Mouse (Mus musculus) monocyte, adult 5-6 weeks (primary cell): ENCODE results near the gene Wnt1. TPM values are rescaled to one million over a fixed set of nuclear protein-coding genes. Genes with fewer than 3 reads are reported as not detected.
"Not testable (repeated sequence)": the region's sequence is repeated elsewhere in the genome, so short reads cannot be mapped to it uniquely, and the experiment has no call there.

ENCODE experiments used
- ATAC-seq: fragments of 153-309, 156-312 bp; replicated peaks from 2 replicates; pipeline ENCODE4 v1.8.0; 2017; ENCODE audit warnings: mild to moderate bottlenecking; ENCODE audit not compliant: low TSS enrichment, insufficient number of reproducible peaks, severe bottlenecking, poor library complexity, low FRiP score
- total RNA-seq: library from RNA; stranded (forward); fragments of 200-1000, 200-491, 200-594 nt; gene quantifications from 3 replicates; pipeline ENCODE4 v1.2.3, GENCODE M21; 2017

The Wnt1 gene
- total RNA-seq, 1 experiment from 2014 or later, result not detected

DNA sequence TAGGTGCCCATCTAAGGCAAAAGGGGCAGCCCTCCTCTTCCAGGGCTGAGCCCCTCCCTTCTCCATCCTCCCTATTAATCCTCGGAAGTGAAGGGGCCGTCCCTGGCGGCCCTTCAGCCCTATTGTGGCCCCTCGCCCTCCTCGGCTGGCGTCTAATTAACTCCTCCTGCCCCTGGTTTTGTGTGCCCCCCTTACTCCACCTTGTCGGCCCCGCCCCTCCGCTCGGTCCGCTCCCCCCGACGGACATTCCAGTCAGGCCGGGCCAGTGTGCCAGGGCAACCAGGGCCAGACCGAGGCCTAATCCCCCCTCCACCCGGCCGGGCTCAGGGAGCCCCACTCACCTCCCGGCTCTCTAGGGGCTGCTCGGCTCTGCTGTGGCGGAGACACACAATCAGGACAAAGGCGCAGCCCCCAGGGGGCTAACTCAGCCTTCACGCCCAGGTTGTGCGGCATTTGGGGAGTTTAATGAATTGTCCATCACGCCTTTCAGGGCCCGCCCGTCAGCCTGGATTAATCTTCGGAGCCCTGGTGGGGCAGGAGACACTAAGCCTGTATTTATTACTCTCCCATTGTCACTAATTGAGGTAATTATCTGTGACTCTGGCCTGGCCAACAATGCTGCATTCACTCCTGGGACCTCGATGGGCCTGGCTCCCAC is 8.3 kb downstream of the Wnt1 start:
- no peak for ATAC-seq

DNA sequence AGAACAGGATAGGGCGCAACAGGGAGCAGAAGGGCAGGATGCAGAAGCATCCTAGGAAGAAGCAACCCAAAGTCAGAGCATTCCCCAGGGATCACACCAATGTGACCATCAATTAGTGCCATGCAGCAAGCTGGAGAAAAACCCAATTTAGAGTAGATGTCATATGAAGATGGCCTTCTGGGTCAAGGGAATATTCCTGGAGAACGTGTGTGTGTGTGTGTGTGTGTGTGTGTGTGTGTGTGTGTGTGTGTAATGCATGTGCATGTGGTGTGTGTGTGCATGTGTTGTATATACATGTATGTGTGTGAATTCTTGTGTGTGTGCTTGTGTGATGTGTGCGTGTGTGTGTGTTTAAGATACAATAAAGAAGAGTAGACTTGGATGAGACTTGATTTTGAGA is 9.2 kb downstream of the Wnt1 start:
- ATAC-seq, result no peak

DNA sequence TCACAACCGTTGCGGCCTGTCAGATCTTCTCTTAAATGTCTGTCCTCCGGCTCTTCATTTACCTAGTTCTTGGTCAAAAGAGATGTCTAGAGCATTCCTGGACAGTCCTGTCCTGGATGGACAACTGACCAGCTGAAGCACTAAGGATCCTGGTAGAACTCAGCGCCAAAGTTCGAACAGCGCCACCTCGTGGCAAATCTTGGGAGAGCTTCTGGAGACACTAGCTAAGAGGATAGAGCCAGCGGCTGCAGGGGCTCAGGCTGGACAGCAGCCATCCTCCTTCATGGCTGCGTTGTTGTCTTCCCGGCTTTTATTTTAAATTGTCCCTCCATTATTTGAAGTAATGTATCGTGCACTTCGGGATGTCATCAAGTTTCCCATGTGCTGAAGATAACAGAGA is 9.7 kb downstream of the Wnt1 start:
- peak; percentile 61; the same call in 1 of the 2 replicates for ATAC-seq

DNA sequence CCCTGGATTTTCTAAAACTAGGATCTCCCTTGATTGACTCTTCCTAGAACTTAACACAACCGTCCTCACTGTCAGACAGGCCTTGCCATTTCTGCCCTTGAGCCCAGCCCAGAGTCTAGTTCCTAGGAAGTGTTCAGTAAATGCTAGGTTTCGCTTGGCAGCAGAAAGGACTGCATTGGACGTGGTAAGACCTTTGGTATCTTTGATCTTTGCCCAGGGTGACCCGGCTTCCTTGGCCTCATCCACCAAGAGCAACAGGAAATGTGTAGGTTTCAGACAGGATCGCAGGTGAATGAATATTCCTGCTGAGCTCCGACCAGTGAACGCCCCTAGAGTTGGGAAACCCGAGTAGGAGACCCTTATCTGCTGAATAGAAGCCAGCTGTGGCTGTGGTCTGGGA is 13.3 kb downstream of the Wnt1 start:
- ATAC-seq, result no peak

DNA sequence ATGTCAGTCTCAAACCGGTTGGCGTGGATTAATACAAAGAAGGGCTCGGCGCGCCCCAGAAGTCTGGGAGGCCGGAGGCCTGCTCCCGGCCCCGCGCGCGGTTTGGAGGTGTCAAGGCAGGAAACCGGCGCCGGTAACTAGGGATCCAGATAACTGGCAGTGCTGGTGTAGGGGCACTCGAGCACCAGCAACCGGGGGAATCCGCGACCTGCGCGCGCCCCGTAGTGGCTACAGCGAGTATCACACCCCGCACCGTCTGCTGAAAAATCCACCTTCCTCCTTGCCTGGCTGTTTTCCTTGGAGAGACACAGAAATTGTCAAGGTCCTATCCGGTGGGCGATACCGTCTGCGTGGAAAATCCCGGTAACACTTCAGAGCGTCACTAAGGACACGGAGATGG is 14.4 kb downstream of the Wnt1 start:
- ATAC-seq, result peak; percentile 37

DNA sequence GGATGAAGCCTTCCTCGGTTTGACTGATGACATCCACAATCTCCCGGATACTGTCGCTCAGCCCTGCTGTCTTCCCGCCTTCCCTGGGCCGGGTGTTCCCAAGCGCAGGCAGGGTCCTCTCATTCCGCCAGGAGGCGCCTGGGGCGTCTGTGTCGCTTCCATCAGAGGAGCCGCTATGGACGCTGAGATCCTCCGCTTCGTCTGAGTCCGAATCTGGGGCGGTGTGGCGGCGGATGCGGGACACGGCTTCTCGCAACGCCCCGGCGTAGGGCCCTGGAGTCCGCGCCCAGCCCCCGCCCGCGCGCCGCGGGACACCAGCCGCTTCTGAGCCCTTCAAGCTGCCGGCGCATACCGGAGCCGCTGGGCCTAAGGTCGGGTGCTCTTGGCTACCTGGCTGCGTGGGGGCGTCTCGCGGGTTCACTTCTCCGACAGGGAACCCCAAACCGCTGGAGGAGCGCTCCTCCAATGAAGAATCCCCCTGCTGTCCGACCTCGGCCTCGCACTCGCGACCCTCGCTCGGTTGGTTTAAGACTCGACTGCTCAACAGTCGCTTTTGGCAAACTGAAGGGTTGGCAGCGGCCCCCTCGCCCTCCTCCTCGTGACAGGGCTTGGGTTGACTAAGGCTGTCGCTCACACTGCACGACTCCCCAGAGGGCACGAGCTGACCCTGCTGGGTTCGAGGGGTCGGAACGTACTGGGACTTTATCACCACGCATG is 15.8 kb downstream of the Wnt1 start:
- ATAC-seq, result no peak

DNA sequence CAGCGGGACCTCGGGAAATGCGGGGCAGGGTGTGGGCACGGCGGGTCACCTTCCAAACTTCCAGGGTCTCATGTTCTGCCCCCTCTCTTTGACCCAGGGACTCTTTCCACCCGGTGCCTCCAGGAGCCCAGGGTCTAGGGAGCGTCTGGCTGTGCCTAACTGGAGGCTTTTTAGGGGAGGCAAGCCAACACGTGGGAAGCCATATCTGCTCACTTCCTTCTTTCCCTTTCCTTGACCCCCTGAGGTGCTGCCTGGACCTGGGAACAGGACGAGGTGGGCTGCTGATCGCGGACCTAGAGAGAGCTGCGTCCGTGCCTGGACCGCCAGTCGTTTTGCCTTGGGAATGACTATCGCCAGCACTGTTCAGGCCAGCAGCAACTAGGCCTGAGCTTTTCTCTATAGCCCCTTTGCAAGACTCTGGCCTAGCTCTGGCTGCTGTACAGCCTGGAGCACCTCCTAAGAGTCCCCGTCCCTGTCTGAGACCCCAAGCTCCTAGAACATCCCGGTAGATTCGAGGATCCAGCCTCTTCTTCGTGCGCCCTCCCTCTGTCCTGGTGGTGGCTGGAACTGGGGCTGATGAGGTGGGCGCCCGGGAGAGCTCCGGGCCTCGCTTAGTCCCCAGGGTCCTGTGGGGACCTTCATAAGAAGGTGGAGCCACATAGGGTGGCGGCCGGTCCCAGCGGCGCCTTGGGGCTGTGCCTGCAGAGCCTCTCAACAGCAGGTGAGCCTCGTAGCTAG is 16.6 kb downstream of the Wnt1 start:
- ATAC-seq, result no peak

DNA sequence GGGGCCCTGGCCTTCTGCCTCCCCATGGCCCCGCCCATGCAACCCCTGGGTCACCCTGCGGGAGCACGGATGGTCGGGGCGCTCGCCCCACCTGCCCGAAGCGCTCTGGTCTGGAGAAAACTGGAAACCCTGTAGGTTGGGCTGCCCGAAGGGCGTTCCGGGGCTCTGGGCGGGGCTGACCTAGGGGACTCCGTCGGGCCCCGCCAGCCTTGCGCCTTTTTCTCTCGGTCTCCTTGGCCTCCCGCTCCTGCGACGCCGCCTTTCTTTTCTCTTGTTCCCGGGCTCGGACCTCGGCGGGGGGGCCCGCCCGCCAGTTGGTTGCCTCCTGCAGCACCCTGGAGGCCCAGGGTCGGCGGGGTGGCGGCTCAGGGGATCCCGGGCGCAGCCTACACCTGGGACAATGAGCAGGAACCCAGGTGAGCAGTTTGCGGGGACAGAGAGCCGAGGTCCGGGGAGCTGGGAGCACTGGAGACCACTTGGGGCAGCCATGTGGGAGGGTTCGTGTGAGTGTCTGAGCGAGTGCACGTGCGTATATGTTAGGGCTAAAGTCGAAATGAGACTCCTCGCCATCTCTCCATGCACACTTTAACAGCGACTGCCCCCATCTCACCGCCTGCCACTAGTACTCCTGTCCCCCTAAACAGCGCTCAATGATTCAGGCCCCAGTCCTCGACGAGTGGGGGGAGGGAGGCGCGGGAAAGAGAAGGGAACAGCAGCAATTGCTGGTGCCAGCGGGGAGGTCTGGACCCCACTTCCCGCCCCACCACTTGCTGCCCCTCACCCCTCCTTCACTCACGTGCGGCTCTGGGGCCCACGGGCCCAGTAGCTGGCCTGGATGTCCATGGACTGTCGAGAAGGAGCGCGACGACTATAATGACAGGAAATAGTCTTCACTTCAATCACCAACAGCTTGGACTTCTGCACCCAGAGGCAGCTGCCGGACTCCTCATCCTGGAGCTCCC is 17.4 kb downstream of the Wnt1 start:
- no peak for ATAC-seq

DNA sequence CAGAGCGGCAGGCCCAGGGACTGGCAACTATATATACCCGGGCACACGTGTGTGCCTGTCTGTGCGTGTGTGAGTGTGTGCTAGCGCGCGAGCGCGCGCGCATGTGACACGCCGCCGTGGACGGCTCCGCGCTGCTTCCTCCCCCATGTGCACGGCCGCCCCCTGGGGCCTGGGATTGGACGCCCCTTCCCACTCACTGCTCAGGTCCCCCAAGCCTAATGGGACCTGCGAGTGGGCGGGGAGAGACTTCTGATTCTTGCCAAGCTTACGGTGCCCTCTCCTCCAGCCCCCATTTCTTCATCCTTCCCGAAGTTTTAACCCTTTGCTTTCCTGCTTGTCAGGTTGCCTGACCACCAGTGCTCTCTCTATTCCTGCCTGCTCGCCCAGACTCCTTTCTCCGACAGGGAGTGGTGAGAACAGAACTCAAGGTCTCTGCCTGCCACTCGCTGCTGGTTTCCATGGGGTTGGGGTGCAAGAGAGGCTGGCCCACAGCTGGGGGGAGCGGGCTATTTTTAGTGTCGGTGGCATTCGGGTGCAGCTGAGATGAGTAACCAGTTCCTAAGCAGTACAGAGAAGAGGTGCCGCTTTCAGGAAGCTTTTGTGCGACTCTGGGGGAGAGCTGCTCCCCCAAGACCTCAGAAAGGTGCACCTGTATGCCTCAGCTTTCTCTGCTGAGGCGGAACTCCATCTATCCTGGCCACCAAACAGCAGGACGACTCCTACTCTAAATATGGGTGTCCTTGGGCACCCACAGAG is 18.4 kb downstream of the Wnt1 start:
- no peak for ATAC-seq

DNA sequence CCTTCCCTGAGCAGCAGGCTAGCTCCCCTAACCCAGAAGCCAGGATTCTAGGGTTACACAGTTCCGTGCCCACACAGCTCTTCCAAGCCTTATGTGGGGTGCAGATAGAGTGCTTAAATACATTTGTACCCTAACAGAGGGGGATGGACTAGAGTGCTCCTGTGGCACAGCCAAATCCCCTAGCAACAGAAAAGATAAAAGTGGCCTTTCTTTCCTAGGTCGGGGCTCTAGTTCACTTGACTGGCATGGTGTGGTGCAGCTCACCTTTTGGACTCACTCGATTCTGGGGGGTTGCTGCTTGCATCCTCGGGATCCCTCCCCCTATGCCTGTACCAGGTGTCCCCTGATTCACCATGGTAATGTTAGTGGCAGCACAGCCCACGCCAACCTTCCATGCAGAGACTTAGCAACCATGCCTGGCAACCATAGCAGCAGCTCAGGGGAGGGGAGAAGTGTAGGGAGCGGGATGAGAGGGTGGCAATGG is 19.0 kb downstream of the Wnt1 start:
- ATAC-seq, result no peak

DNA sequence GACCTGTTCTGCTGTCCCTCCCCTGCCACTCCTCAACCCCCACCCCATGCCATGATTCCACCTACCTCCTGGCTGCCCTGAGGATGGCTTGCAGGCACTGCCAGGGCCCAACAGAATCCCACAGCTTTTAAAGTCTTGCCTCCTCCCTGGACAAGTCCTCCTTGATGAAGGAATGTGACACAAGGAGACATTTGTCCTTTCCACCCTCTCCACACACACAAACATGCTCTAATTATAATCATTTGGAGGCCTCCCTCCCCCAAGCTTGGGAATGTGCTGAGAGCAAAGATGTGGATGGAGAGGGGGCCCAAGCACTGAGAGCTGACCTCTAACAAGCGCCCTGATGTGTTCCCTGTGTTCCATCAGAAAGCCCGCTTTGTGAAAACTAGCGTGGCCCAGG is 19.7 kb downstream of the Wnt1 start, which contains the start of gene Ddn:
Ddn (minus strand) TSS at position 101 of the 400 bp plus-strand sequence.
- no peak for ATAC-seq

DNA sequence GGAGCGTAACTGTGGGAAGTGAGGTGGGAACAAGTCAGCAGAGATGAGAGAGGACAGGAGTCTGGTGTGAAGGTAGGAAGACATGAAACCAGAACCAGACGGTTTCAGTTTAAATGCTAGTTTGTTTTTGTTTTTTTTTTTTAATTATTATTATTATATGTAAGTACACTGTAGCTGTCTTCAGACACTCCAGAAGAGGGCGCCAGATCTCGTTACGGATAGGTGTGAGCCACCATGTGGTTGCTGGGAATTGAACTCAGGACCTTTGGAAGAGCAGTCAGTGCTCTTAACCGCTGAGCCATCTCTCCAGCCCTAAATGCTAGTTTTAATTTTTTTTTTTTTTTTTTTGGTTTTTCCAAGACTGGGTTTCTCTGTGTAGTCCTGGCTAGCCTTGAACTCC is 20.6 kb downstream of the Wnt1 start:
- ATAC-seq, result not testable (repeated sequence)

DNA sequence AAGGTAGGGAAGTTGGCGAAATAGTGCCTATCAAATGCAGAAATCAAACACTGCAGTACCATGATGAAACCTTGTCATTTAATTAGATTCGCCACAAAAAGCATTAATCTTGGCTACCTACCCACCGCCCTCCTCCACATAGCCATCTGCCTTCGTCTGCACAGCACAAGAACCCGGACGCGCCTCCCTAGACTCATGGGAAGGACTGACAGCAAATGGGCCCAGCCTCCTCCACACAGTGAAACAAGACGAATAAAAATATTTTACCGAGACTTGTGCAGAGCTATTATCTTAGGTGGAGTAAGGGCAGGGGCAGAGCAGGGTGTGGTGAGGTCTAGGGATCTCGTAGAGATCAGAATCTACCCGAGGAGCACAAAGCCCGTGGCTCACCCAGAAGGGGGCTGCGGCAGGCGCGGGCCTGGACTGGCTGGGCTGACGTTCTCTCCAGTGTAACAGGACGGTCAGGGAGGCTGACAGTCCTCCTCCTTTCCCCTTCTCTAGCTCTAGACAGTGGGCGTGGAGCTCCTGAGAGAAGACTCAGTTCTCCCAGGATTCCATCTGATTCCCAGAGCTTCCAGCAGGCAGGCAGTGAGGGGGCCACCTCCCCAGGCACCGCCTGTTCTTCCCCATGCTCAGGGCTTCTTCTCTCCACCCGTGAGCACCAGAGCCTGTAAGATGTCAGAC is 23.2 kb downstream of the Wnt1 start:
- ATAC-seq, result no peak

DNA sequence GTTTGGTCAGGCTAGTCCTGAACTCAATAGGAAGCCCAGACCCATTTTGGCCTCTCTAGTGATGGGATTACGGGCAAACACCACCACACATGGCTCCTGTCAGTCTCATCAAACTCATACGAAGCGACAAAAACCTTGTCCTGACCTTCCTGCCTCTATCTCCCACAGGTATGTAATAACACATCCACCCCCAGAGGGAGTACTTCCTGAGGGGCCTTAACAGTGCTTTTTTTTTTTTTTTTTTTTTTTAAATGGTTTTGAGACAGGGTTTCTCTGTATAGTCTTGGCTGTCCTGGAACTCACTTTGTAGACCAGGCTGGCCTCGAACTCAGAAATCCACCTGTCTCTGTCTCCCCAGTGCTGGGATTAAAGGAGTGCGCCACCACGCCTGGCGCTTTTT is 28.5 kb downstream of the Wnt1 start:
- ATAC-seq, result no peak

DNA sequence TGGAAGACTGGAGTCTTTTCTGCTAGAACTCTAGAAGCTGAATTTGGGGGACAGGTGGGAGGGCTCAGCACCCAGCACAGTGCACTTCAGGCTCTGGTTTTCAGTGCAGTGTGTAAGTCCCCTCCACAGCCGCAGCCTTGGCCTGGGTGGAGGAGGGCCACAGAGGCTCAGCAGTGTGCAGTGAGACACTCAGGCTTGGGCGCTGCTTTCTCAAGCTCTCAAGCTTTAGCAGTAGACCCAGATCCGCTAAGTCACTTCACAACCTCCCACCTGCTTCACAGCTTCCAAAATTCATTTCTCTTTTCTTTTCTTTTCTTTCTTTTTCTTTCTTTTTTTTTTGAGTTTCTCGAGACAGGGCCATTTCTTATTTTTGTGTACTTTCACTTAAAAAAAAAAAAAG is 31.3 kb downstream of the Wnt1 start:
- ATAC-seq, result no peak

DNA sequence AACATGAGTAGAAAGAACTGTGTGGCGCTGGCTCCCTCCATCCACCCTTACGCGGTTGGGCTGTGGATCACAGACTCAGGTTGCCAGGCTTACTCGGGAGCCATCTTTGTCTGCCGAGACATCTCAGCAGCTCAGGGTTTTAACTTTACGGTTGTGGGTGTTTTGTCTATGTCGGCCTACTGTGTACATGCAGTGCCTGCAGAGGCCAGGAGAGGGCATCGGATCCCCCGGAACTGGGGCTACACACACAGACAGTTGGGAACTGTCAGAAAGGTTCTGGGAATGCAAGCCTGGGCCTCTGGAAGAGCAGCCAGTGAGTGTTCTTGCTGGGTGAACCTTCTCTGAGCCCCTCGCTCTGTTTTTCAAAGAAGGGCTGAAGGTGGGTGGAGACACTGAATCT is 31.7 kb downstream of the Wnt1 start:
- peak; percentile 68 for ATAC-seq

DNA sequence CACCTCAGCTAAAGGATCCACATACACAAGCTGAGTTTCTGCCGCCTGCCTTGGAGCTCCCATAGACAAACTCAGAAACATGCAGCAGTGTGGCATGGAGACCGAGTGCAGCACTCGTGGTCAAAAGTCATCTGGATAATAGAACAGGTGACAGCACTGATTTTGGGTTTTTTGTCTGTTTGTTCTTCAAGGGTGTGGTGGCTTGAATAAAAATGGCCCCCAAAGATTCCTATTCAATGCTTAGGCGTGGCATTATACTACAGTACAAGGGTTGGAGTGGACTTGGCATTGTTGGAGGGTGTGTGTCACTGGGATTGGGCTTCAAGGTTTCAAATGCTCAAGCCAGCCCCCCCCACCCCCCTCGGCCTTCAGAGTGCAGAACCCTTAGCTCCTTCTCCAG is 32.5 kb downstream of the Wnt1 start:
- no peak for ATAC-seq
